8 mouse cellular contexts compared by ENCODE assay signal in the genomic region with DNA sequence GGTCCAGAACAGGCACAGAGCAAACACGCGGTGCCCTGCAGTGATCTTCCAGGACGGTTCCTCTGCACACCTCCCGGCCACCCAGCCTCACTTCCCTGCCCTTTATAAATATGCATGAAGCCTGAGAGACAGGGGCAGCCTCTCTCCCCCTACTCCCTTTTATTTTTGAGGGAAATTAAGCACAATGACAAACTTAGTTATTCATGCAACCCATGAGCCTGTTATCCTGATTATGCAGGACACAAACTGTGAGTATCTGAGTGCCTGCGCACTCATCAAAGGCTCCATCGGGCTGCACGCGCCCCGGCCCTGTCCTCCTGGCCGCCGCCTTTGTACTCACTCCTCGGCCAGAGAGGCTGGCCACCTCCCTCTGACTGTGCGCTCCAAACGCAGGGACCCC. TPM values are rescaled to one million over a fixed set of nuclear protein-coding genes. Genes with fewer than 3 reads are reported as not detected.
A peak's percentile ranks its signal among the peaks of the same experiment; 100 is the strongest.
DNase-seq lines count a peak whose midpoint lies in the region; ATAC-seq and TF ChIP-seq lines count a peak whose summit lies in the region.

No protein-coding gene starts in this region.

- DNase-seq in heart, embryonic 10.5 days (ENCODE audit: low spot score): no peak
- DNase-seq in heart, postnatal 10 days: no peak
- no peak for DNase-seq in ES-E14 (ENCODE audit: low read depth, low spot score)
- DNase-seq in midbrain, embryonic 11.5 days (ENCODE audit: low spot score, missing footprints): peak; percentile 92
- DNase-seq in right cerebral cortex, postnatal 36 days (ENCODE audit: low spot score in 2 of 2): no peak
- DNase-seq in left cerebral cortex, adult 18-20 months (ENCODE audit: low spot score in 2 of 2): no peak

- 5% methylated on average over 14 of the region's 14 CpGs for WGBS in heart, embryonic 10.5 days
- WGBS in forebrain, embryonic 12.5 days: 1% methylated on average over 14 of the region's 14 CpGs
- WGBS in midbrain, embryonic 11.5 days: under 1% methylated on average over 14 of the region's 14 CpGs

- no peaks in the 10 kb centered on the region for H3K36me3 ChIP-seq in heart, embryonic 10.5 days
- H3K36me3 ChIP-seq in ES-E14 (ENCODE audit: control insufficient read depth, insufficient read depth, low read length, poor library complexity, severe bottlenecking): no peaks in the 10 kb centered on the region
- no peaks in the 10 kb centered on the region for H3K36me3 ChIP-seq in forebrain, embryonic 12.5 days (replicated peaks)
- H3K36me3 ChIP-seq in midbrain, embryonic 11.5 days (ENCODE audit: control insufficient read depth, insufficient read depth, low read length): no peaks in the 10 kb centered on the region

- ATAC-seq in forebrain, embryonic 12.5 days (ENCODE audit: low FRiP score): peak; percentile 93
- peak; percentile 93 for ATAC-seq in midbrain, embryonic 11.5 days (ENCODE audit: low FRiP score)
- ATAC-seq in CD4-positive, CD25-positive, alpha-beta regulatory T cell, adult 4 months: no peak

- H3K27ac ChIP-seq in heart, embryonic 10.5 days: no peak overlapping the region
- H3K27ac ChIP-seq in ES-E14 (ENCODE audit: insufficient read depth, low read depth, low read length, poor library complexity, severe bottlenecking): no peak overlapping the region
- peak overlapping the region; percentile 71 for H3K27ac ChIP-seq in forebrain, embryonic 12.5 days
- peak overlapping the region; percentile 32 for H3K27ac ChIP-seq in midbrain, embryonic 11.5 days (ENCODE audit: low read depth, low read length)

- H3K9ac ChIP-seq in ES-E14 (ENCODE audit: insufficient read depth, low read depth, low read length, poor library complexity, severe bottlenecking): peak overlapping the region; percentile 14; the same call in 1 of the 2 replicates
- peak overlapping the region; percentile 49 for H3K9ac ChIP-seq in forebrain, embryonic 12.5 days
- H3K9ac ChIP-seq in midbrain, embryonic 11.5 days (ENCODE audit: low read length): peak overlapping the region; percentile 3

- H3K9me3 ChIP-seq in heart, embryonic 10.5 days: no peaks in the 10 kb centered on the region
- no peaks in the 10 kb centered on the region for H3K9me3 ChIP-seq in ES-E14 (ENCODE audit: control insufficient read depth, insufficient read depth, low read depth, low read length)
- no peaks in the 10 kb centered on the region for H3K9me3 ChIP-seq in forebrain, embryonic 12.5 days
- H3K9me3 ChIP-seq in midbrain, embryonic 11.5 days (ENCODE audit: control insufficient read depth, low read length): no peaks in the 10 kb centered on the region

- H3K4me3 ChIP-seq in heart, embryonic 10.5 days: peak overlapping the region; percentile 48
- peak overlapping the region; percentile 69 to 76 for H3K4me3 ChIP-seq in ES-E14 (ENCODE audit: insufficient read depth in 1 of 2, low read depth in 1 of 2, low read length in 2 of 2, poor library complexity in 1 of 2, severe bottlenecking in 1 of 2)
- peak overlapping the region; percentile 19 for H3K4me3 ChIP-seq in forebrain, embryonic 12.5 days (replicated peaks)
- H3K4me3 ChIP-seq in midbrain, embryonic 11.5 days (ENCODE audit: low read depth, low read length): peak overlapping the region; percentile 15; the same call in 1 of the 2 replicates

- H3K4me2 ChIP-seq in forebrain, embryonic 12.5 days: peak overlapping the region; percentile 53
- peak overlapping the region; percentile 45 for H3K4me2 ChIP-seq in midbrain, embryonic 11.5 days

- in situ Hi-C loops in ES-E14 (cut with MboI; ENCODE audit: low sequenced_read_pairs in 2 of 2, unreplicated experiment in 2 of 2): no loop called here

- intact Hi-C loops in heart, postnatal 10 days (cut with DNase I): loop anchor here (5.0 to 10.0 kb wide), 2 partner anchors 300 to 702 kb away; partner anchors contain the start of gene Zfp536

- no peaks in the 10 kb centered on the region for H3K27me3 ChIP-seq in heart, embryonic 10.5 days (ENCODE audit: insufficient read depth, poor library complexity, severe bottlenecking)
- H3K27me3 ChIP-seq in forebrain, embryonic 12.5 days: peaks cover 31% of the 10 kb centered on the region
- no peaks in the 10 kb centered on the region for H3K27me3 ChIP-seq in midbrain, embryonic 11.5 days (ENCODE audit: control insufficient read depth, insufficient read depth, low read length)

- peaks cover 6% of the 10 kb centered on the region for H3K4me1 ChIP-seq in heart, embryonic 10.5 days
- peaks cover 0 to 2% of the 10 kb centered on the region in 2 experiments; a peak in 2 of 4 replicates for H3K4me1 ChIP-seq in ES-E14 (ENCODE audit: control insufficient read depth in 2 of 2, insufficient read depth in 2 of 2, low read length in 2 of 2, poor library complexity in 1 of 2)
- peaks cover 18% of the 10 kb centered on the region for H3K4me1 ChIP-seq in forebrain, embryonic 12.5 days
- peaks cover 6% of the 10 kb centered on the region for H3K4me1 ChIP-seq in midbrain, embryonic 11.5 days (ENCODE audit: control insufficient read depth, insufficient read depth, low read length)

TF ChIP-seq in ES-E14, 5 proteins besides CTCF, POLR2A, EP300 and RAD21:
- TF ChIP-seq ZC3H11A (IDR thresholded peaks at IDR 0.05; ENCODE audit: borderline replicate concordance, low read depth, low read length): no peak
- no peak for TF ChIP-seq HCFC1 (IDR thresholded peaks at IDR 0.05; ENCODE audit: borderline replicate concordance, insufficient read depth, low read length)
- TF ChIP-seq CHD2 (IDR thresholded peaks at IDR 0.05; ENCODE audit: low read depth, low read length): no peak
- TF ChIP-seq ZNF384 (IDR thresholded peaks at IDR 0.05; ENCODE audit: low read depth, low read length): no peak
- no peak for TF ChIP-seq MAFK (IDR thresholded peaks at IDR 0.05; ENCODE audit: insufficient read depth, low read depth, low read length)

RNA-seq across cellular contexts. Expression of gene Ccne1, which starts 32.8 kb away (rescaled TPM):
- polyA plus RNA-seq in heart, embryonic 10.5 days (2016; fragmentation: Nextera tagmentation; extraction: Ambion mirVana): 73.7 and 94.9 TPM in 2 replicates
- total RNA-seq in heart, postnatal 10 days (2021): 1 to 10 TPM; 3.5 to 4.3 TPM
- total RNA-seq in ES-E14 (2012; rRNA removed): 194 and 278 TPM in 2 replicates
- 43.4 and 44.1 TPM in 2 replicates for polyA plus RNA-seq in forebrain, embryonic 12.5 days (2016; fragmentation: Nextera tagmentation; extraction: Ambion mirVana)
- polyA plus RNA-seq in midbrain, embryonic 11.5 days (2014; fragmentation: Nextera tagmentation; extraction: Ambion mirVana): 55.1 and 55.6 TPM in 2 replicates
- 1 to 10 TPM; 3.3 to 3.5 TPM for polyA plus RNA-seq in CD4-positive, CD25-positive, alpha-beta regulatory T cell, adult 4 months (2017; shearing (Covaris generic))
- 10 to 100 TPM; 16.7 to 22.8 TPM for total RNA-seq in left cerebral cortex, adult 18-20 months (2021)

RNA-seq across cellular contexts. Expression of gene Uri1, which starts 51.2 kb away (rescaled TPM):
- 39.7 and 46.9 TPM in 2 replicates for polyA plus RNA-seq in heart, embryonic 10.5 days (2016; fragmentation: Nextera tagmentation; extraction: Ambion mirVana)
- total RNA-seq in heart, postnatal 10 days (2021): 10 to 100 TPM; 32.0 to 36.6 TPM
- total RNA-seq in ES-E14 (2012; rRNA removed): 68.4 and 107 TPM in 2 replicates
- 45.9 and 46.7 TPM in 2 replicates for polyA plus RNA-seq in forebrain, embryonic 12.5 days (2016; fragmentation: Nextera tagmentation; extraction: Ambion mirVana)
- 47.9 and 50.6 TPM in 2 replicates for polyA plus RNA-seq in midbrain, embryonic 11.5 days (2014; fragmentation: Nextera tagmentation; extraction: Ambion mirVana)
- polyA plus RNA-seq in CD4-positive, CD25-positive, alpha-beta regulatory T cell, adult 4 months (2017; shearing (Covaris generic)): 10 to 100 TPM; 14.7 to 20.8 TPM
- 10 to 100 TPM; 50.5 to 51.0 TPM for total RNA-seq in left cerebral cortex, adult 18-20 months (2021)

Comparison
In these comparisons a context has a peak if more than half of its experiments do, and no peak if none do; other contexts are left out.
1. H3K27ac ChIP-seq: peak in forebrain, embryonic 12.5 days (single experiment) and midbrain, embryonic 11.5 days (single experiment); none in heart, embryonic 10.5 days (single experiment) and ES-E14 (single experiment).
2. H3K4me3 ChIP-seq: peak in every context shown above with its lines; median percentile 72 in ES-E14; 48 in heart, embryonic 10.5 days; 19 in forebrain, embryonic 12.5 days; 15 in midbrain, embryonic 11.5 days.
3. Peak in every context shown above with its lines, with median percentiles within 50 percentile points of each other: H3K9ac ChIP-seq.